Mouse (Mus musculus) small intestine, adult 2 months (tissue): ENCODE results near the gene Nlgn2. TPM values are rescaled to one million over a fixed set of nuclear protein-coding genes. Genes with fewer than 3 reads are reported as not detected.
A peak's percentile ranks its signal among the peaks of the same experiment; 100 is the strongest.

Source experiments
- H3K27ac ChIP-seq: fragments of 200-500 bp; 2 replicates; pipeline ENCODE4 v1.5.1; 2012; ENCODE audit warnings: low read depth, low read length, control low read depth, inconsistent platforms; ENCODE audit not compliant: insufficient read depth
- H3K27me3 ChIP-seq: fragments of 200-500 bp; 2 replicates; pipeline ENCODE4 v1.6.1; 2012; ENCODE audit warnings: mild to moderate bottlenecking, moderate library complexity, low read length, inconsistent platforms; ENCODE audit not compliant: control insufficient read depth, insufficient read depth
- H3K36me3 ChIP-seq: fragments of 200-500 bp; 2 replicates; pipeline ENCODE4 v1.6.1; 2012; ENCODE audit warnings: mild to moderate bottlenecking, low read length, control low read depth, inconsistent platforms; ENCODE audit not compliant: control insufficient read depth, insufficient read depth
- H3K4me1 ChIP-seq: fragments of 200-500 bp; 2 replicates; pipeline ENCODE4 v1.6.1; 2012; ENCODE audit warnings: low read length, inconsistent platforms, mixed read lengths; ENCODE audit not compliant: control insufficient read depth, insufficient read depth, insufficient read length
- H3K4me3 ChIP-seq: fragments of 200-500 bp; 2 replicates; pipeline ENCODE4 v1.5.1; 2012; ENCODE audit warnings: low read depth, mild to moderate bottlenecking, control low read depth, inconsistent platforms, low read length, moderate library complexity
- CTCF ChIP-seq: fragments of 200-500 bp; IDR thresholded peaks from 2 replicates; pipeline ENCODE4 v1.5.1; 2012; ENCODE audit warnings: low read depth, mild to moderate bottlenecking, control low read depth, inconsistent platforms, low read length, moderate library complexity, mixed read lengths; ENCODE audit not compliant: insufficient replicate concordance, insufficient read length; ENCODE audit errors: extremely low read depth
- POLR2A ChIP-seq: fragments of 200-500 bp; IDR thresholded peaks from 2 replicates; pipeline ENCODE4 v1.6.1; 2012; ENCODE audit warnings: low read depth, mild to moderate bottlenecking, control low read depth, inconsistent platforms, low read length, moderate library complexity
- WGBS: fragments of 180-500 bp; shearing (Covaris S2); methylation state at CpG from one replicate; pipeline ENCODE4 v1.1.7; 2018; 5-methylcytosine and 5-hydroxymethylcytosine counted together
- polyA plus RNA-seq: library from polyadenylated mRNA; depleted of rRNA; stranded (reverse); fragments of >200 nt; gene quantifications from 2 replicates; pipeline ENCODE4 v1.2.3, GENCODE M21; 2012

Nlgn2 gene
- polyA plus RNA-seq, 1 experiment = 11.1 TPM

- Histone ChIP-seq H3K4me3 (peak overlapping the region; percentile 64), H3K4me1 (peaks cover 19% of the 10 kb centered on the region), H3K36me3 (no peaks in the 10 kb centered on the region), H3K27me3 (0 out of 2 replicates have a peak, but pooled peaks cover 4% of the 10 kb centered on the region), H3K27ac (peak overlapping the region; percentile 77)
- TF ChIP-seq CTCF (no peak), POLR2A (no peak)
- WGBS = 2% methylated on average over 12 of the region's 12 CpGs
Observed at GRCm38 (mm10) chr11:69803328-69803727, 34.3 kb downstream of the Nlgn2 start.

- no peak for TF ChIP-seq CTCF
- peak; percentile 84 for TF ChIP-seq POLR2A
- H3K4me1 ChIP-seq = peaks cover 19% of the 10 kb centered on the region
- H3K36me3 ChIP-seq = no peaks in the 10 kb centered on the region
- peak overlapping the region; percentile 64 for H3K4me3 ChIP-seq
- under 1% methylated on average over 33 of the region's 33 CpGs for WGBS
- H3K27ac ChIP-seq = peak overlapping the region; percentile 17; the same call in 1 of the 2 replicates
- 0 out of 2 replicates have a peak, but pooled peaks cover 4% of the 10 kb centered on the region for H3K27me3 ChIP-seq
Observed at GRCm38 (mm10) chr11:69802648-69803105, 34.9 kb downstream of the Nlgn2 start.

DNA sequence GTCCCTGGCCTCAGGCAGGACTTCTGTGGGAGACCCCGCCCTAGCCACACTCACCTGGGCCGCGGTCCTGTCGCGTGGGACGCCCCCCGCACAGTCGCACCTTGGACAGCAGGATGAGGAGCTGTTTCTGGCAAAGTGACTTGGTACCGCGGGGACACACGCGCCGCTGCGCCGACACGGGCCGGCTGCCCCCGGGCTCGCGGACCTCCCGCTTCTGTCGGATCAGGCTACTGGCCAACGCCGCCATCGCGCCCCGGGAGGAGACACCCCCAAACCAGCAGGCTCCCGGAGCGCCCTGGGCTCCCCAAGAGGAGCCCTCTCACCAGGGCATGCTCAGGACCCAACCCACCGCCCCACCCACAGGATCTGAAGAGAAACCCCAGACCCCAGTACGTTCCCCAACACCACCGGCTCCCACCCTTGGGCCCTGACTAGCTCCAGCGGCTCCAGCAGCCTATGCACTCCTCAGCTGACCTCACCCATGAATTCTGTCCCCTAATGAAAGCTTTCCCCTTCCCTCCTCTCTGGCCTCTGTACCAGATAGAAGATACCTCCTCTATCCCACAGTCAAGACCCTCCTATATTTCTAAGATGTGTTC is 36.1 kb downstream of the Nlgn2 start, which contains the start of gene Fgf11:
TSS of gene Fgf11 (minus strand) at position 479 of the 599 bp plus-strand sequence.
- Histone ChIP-seq H3K4me3 (peak within 1 kb of the TSS; percentile 64), H3K36me3 (no peaks in the 10 kb centered on the region), H3K4me1 (peaks cover 19% of the 10 kb centered on the region), H3K27ac (peak within 1 kb of the TSS; percentile 17; the same call in 1 of the 2 replicates), H3K27me3 (0 out of 2 replicates have a peak, but pooled peaks cover 4% of the 10 kb centered on the region)
- TF ChIP-seq CTCF (no peak), POLR2A (no peak)
- 4% methylated on average over 33 of the region's 33 CpGs for WGBS

DNA sequence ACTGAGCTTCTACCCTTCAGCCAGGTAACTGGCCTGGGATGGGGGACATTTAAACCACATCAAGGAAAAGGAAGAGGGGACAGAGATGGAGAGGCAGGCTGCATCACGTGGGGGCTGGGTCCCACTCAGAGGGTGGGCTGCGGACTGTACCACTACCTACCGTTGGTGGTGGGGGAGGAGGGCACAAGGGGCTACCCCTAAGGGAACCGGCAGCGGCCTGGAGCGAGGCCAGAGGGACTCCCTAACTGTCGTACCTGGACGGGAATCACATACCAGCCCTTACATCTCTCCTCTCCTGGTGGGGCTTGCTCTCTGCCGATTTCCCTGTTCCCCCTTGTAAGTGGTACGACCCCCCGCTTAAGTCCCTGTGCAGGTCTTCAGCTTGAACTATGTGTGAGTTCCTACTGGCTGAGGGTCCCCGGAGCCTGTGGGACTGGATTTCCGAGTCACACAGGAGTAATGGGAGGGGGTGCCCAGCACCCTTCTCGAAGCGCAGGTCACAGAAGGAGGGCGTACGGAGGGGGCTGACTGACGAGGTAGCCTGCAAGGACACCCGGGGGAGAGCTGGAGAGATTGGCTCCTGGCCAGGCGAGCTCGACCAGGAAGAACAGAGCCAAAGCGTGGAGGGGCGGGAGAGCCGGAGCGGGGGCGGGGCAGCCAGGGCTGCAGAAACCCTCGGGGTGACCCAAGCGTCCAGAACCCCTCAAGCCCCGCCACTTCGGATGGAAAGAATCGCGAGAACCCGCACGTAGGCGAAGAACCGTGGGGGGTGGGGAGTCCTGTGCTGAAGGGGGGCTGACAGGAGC is 37.0 kb downstream of the Nlgn2 start:
- Histone ChIP-seq H3K4me3 (peak overlapping the region; percentile 60), H3K27me3 (0 out of 2 replicates have a peak, but pooled peaks cover 4% of the 10 kb centered on the region), H3K27ac (no peak overlapping the region), H3K36me3 (no peaks in the 10 kb centered on the region), H3K4me1 (peaks cover 20% of the 10 kb centered on the region)
- 7% methylated on average over 36 of the region's 36 CpGs for WGBS
- TF ChIP-seq POLR2A = no peak
- no peak for TF ChIP-seq CTCF

DNA sequence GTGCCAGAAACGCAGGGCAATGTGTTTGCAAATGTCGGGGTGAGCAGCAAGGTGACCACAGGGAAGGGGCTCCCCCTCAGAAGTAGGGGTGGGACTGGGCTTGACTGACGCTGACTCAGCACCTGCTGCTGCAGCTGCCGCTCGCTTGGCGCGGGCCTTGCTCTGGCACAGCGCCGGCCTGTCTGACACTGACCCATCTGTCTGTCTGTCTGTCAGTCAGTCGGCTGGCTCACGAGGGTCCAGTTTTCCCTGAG is 37.5 kb downstream of the Nlgn2 start:
- Histone ChIP-seq H3K4me1 (peaks cover 21% of the 10 kb centered on the region), H3K27ac (no peak overlapping the region), H3K4me3 (no peak overlapping the region), H3K36me3 (no peaks in the 10 kb centered on the region), H3K27me3 (0 out of 2 replicates have a peak, but pooled peaks cover 4% of the 10 kb centered on the region)
- TF ChIP-seq CTCF (no peak), POLR2A (no peak)
- 31% methylated on average over 11 of the region's 11 CpGs for WGBS

DNA sequence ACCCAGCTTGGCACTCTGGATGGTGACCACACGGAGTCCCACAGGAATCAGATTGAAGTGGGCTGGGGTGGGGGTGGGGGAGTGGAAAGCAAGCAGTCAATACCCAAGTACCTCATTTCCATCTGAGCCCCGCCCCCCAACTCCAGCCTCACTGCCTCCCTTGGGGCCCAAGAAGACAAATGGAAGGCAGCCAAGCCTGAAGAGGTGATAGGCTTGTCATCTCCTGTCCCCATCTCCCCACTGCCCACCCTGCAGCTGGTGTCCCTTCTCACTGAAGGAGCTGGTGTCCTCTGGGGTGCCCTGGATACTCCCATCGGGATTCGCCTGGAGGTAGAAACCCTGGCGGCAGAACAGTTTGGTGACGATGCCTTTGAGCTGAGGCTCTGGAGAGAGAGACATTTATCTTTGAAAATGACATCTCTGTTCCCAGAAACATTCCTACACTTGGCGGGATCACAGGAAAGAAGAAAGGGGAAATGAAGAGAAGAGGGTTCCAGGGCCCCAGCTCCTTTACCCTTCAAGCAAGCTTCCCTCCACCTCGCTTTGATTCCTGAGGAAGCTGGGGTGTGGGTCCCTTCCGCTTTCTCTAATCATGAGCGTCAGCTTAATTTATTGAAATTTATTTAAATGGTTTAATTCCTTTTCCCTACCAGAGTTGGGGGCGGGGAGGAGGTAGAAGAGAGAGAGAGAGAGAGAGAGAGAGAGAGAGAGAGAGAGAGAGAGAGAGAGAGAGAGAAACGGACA is 38.0 kb downstream of the Nlgn2 start:
- TF ChIP-seq CTCF = no peak
- TF ChIP-seq POLR2A = no peak
- H3K36me3 ChIP-seq = no peaks in the 10 kb centered on the region
- no peak overlapping the region for H3K27ac ChIP-seq
- no peak overlapping the region for H3K4me3 ChIP-seq
- 70% methylated on average over 12 of the region's 12 CpGs for WGBS
- 0 out of 2 replicates have a peak, but pooled peaks cover 4% of the 10 kb centered on the region for H3K27me3 ChIP-seq
- peaks cover 21% of the 10 kb centered on the region for H3K4me1 ChIP-seq
